Mouse (Mus musculus) midbrain, embryonic 14.5 days (tissue): ENCODE measurements around the gene Atcay. TPM values are rescaled to one million over a fixed set of nuclear protein-coding genes. Genes with fewer than 3 reads are reported as not detected.

Experiments used
- ATAC-seq: fragments of 200-750 bp; cut with Nextera tagmentation; 2 replicates; pipeline ENCODE4 v1.8.0; 2017; ENCODE audit warnings: moderate number of reproducible peaks, moderate library complexity; ENCODE audit not compliant: low FRiP score, low TSS enrichment
- DNase-seq: peaks from one replicate; pipeline ENCODE4 v3.0.0-alpha.2; 2015
- H3K27ac ChIP-seq: fragments of 300-500 bp; sonication (generic); replicated peaks from 2 replicates; pipeline ENCODE4 v1.5.1; 2014; ENCODE audit warnings: mild to moderate bottlenecking, low read depth, low read length, moderate library complexity
- H3K27me3 ChIP-seq: fragments of 300-500 bp; sonication (generic); 2 replicates; pipeline ENCODE4 v1.6.1; 2014; ENCODE audit warnings: low read length, control low read depth, mixed read lengths; ENCODE audit not compliant: control insufficient read depth, insufficient read depth
- H3K36me3 ChIP-seq: fragments of 300-500 bp; sonication (generic); 2 replicates; pipeline ENCODE4 v1.6.1; 2014; ENCODE audit warnings: low read length, control low read depth; ENCODE audit not compliant: control insufficient read depth, insufficient read depth
- H3K4me1 ChIP-seq: fragments of 300-500 bp; sonication (generic); 2 replicates; pipeline ENCODE4 v1.6.1; 2014; ENCODE audit warnings: mild to moderate bottlenecking, antibody characterized with exemption, low read length, control low read depth; ENCODE audit not compliant: control insufficient read depth, insufficient read depth
- H3K4me2 ChIP-seq: fragments of 300-500 bp; sonication (generic); 2 replicates; pipeline ENCODE4 v1.6.1; 2014; ENCODE audit warnings: mild to moderate bottlenecking, low read length, moderate library complexity
- H3K4me3 ChIP-seq: fragments of 300-500 bp; sonication (generic); replicated peaks from 2 replicates; pipeline ENCODE4 v1.5.1; 2014; ENCODE audit warnings: low read depth, low read length
- H3K9ac ChIP-seq: fragments of 300-500 bp; sonication (generic); replicated peaks from 2 replicates; pipeline ENCODE4 v1.6.1; 2014; ENCODE audit warnings: mild to moderate bottlenecking, low read length, moderate library complexity
- H3K9me3 ChIP-seq: fragments of 300-500 bp; sonication (generic); 2 replicates; pipeline ENCODE4 v1.6.1; 2016; ENCODE audit warnings: low read length, control low read depth, mixed read lengths; ENCODE audit not compliant: control insufficient read depth
- WGBS: fragments of 180-500 bp; shearing (Covaris S2); extraction: QIAGEN DNeasy Blood & Tissue Kit; methylation state at CpG from one replicate; pipeline ENCODE4 v1.1.7; 2014; 5-methylcytosine and 5-hydroxymethylcytosine counted together
- polyA plus RNA-seq: library from polyadenylated mRNA; unstranded; fragments of >200 nt; fragmentation: Nextera tagmentation; extraction: Ambion mirVana; gene quantifications from 2 replicates; pipeline ENCODE4 v1.2.1, GENCODE M21; 2014

Atcay gene
- polyA plus RNA-seq, 1 experiment from 2014 or later: 82.4 TPM

DNA sequence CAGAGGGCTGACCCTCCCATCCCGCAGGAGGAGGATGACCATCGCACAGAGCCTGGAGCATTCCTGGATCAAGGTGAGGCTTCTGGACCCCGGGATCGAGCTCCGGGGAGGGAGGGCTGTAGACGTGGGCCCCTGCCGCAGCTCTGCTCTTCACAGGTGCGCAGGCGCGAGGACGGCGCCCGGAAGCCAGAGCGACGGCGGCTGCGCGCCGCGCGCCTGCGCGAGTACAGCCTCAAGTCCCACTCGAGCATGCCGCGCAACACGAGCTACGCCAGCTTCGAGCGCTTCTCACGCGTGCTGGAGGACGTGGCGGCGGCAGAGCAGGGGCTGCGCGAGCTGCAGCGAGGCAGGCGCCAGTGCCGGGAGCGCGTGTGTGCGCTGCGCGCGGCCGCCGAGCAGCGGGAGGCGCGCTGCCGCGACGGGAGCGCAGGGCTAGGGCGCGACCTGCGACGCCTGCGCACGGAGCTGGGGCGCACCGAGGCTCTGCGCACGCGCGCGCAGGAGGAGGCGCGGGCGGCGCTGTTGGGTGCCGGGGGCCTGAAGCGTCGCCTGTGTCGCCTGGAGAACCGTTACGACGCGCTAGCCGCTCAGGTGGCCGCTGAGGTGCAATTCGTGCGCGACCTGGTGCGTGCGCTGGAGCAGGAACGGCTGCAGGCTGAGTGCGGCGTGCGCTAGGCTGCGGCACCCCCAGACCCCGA is 38.2 kb downstream of the Atcay start:
- peaks cover 20% of the 10 kb centered on the region for H3K36me3 ChIP-seq
- peak overlapping the region; percentile 63 for H3K4me3 ChIP-seq
- peak; percentile 90 for ATAC-seq
- H3K9me3 ChIP-seq: no peaks in the 10 kb centered on the region
- H3K27ac ChIP-seq: peak overlapping the region; percentile 97
- peak; percentile 95 for DNase-seq
- peak overlapping the region; percentile 97 for H3K4me2 ChIP-seq
- peaks cover 9% of the 10 kb centered on the region; the same call in 1 of the 2 replicates for H3K4me1 ChIP-seq
- WGBS: under 1% methylated on average over 93 of the region's 93 CpGs
- peaks cover 19% of the 10 kb centered on the region; the same call in 1 of the 2 replicates for H3K27me3 ChIP-seq
- peak overlapping the region; percentile 73 for H3K9ac ChIP-seq

DNA sequence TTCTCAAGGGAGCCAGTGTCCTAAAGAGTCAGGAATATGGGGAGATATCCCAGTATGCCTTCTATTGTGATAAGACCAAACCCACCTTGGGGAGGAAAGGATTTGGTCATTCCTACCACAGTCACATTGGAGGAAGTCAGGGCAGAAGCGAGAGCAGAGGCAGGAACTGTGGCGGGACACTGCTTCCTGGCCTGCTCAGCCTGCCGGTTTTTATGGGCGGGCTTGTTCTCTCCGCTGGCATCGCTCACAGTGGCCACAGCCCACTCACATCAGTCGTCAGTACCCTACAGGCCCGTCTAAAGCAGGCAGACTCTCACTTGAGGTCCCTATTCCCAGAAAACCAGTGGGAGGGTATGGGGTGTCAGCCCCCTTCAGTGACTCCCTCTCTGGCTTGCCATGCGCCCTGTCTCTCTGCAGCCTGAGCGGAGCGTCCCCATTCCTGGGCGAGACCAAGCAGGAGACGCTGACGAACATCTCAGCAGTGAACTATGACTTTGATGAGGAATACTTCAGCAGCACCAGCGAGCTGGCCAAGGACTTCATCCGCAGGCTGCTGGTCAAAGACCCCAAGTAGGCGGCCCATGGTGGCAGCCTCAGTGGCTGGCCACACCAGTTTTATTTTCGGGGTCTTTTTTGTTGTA is 39.2 kb downstream of the Atcay start:
- peak overlapping the region; percentile 63; the same call in 1 of the 2 replicates for H3K4me3 ChIP-seq
- ATAC-seq (no peak), DNase-seq (no peak)
- H3K36me3 ChIP-seq: peaks cover 30% of the 10 kb centered on the region
- H3K9ac ChIP-seq: no peak overlapping the region
- H3K4me2 ChIP-seq: peak overlapping the region; percentile 97
- peaks cover 9% of the 10 kb centered on the region; the same call in 1 of the 2 replicates for H3K4me1 ChIP-seq
- 91% methylated on average over 18 of the region's 18 CpGs for WGBS
- H3K9me3 ChIP-seq: no peaks in the 10 kb centered on the region
- H3K27ac ChIP-seq: 0 out of 2 replicates have a peak overlapping the region, but pooled peaks have one; percentile 97
- H3K27me3 ChIP-seq: peaks cover 15% of the 10 kb centered on the region; the same call in 1 of the 2 replicates

DNA sequence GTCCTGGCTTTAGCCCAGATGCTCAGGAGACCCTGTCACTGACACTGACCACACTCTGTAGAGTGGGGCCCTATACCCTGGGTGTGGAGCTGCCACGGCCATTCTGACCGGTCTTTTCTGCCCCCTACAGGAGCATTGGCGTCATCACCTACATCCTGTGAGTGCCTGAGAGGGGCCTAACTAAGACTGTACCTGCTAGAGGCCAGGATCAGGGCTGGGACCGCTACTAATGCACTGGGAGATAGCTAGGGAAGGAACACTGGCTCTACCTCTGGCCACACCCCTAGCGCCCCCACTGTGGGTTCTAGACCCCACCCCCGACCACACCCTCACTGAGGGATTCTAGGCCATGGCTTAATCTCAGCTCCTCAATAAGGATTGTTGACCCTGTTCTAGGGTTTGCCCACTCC is 39.7 kb downstream of the Atcay start:
- H3K4me2 ChIP-seq: no peak overlapping the region
- no peak overlapping the region for H3K4me3 ChIP-seq
- H3K9me3 ChIP-seq: no peaks in the 10 kb centered on the region
- peaks cover 9% of the 10 kb centered on the region; the same call in 1 of the 2 replicates for H3K4me1 ChIP-seq
- no peak overlapping the region for H3K9ac ChIP-seq
- DNase-seq: no peak
- peaks cover 11% of the 10 kb centered on the region; the same call in 1 of the 2 replicates for H3K27me3 ChIP-seq
- WGBS: 74% methylated on average over 6 of the region's 6 CpGs
- no peak for ATAC-seq
- H3K36me3 ChIP-seq: peaks cover 32% of the 10 kb centered on the region
- no peak overlapping the region for H3K27ac ChIP-seq

DNA sequence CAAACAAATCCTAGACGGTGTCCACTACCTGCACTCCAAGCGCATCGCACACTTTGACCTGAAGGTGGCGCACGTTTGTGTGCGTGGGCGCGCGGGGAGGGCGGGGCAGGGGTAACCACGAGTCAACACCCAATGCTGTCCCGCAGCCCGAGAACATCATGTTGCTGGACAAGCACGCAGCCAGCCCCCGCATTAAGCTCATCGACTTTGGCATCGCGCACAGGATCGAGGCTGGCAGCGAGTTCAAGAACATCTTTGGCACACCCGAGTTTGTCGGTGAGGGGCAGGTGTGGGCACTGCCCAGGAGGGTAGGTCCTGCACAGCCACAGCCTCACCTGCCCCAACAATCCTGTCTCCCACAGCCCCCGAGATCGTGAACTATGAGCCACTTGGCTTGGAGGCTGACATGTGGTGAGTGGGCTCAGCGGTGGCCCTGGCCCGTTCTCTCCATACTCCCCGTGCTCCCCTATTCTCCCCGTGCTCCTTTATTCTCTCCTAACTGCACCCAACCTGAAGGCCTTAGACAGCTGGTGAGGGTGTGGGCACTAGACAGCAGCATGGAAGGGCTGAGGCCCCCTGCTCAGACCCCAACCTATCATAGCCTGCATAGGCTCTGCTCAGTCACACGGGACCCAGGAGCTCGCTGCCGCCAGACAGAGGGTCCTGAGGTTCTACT is 40.3 kb downstream of the Atcay start:
- Histone ChIP-seq H3K27me3 (peaks cover 7% of the 10 kb centered on the region; the same call in 1 of the 2 replicates), H3K4me2 (no peak overlapping the region), H3K4me3 (no peak overlapping the region), H3K36me3 (peaks cover 37% of the 10 kb centered on the region), H3K4me1 (peaks cover 9% of the 10 kb centered on the region; the same call in 1 of the 2 replicates), H3K27ac (no peak overlapping the region), H3K9me3 (no peaks in the 10 kb centered on the region), H3K9ac (no peak overlapping the region)
- 70% methylated on average over 31 of the region's 31 CpGs for WGBS
- no peak for ATAC-seq
- no peak for DNase-seq

DNA sequence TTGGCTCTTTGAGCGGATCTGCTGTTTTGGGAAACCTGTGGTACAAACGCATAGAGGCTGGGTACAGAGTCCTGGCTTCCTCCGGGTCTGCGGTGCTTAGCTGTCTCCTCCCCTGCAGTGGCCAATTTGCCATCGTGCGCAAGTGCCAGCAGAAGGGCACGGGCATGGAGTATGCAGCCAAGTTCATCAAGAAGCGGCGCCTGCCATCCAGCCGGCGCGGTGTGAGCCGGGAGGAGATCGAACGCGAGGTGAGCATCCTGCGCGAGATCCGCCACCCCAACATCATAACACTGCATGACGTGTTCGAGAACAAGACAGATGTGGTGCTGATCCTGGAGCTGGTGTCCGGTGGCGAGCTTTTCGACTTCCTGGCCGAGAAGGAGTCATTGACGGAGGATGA is 40.8 kb downstream of the Atcay start:
- H3K4me2 ChIP-seq: no peak overlapping the region
- no peak overlapping the region for H3K4me3 ChIP-seq
- H3K27ac ChIP-seq: no peak overlapping the region
- H3K36me3 ChIP-seq: peaks cover 42% of the 10 kb centered on the region
- 81% methylated on average over 26 of the region's 26 CpGs for WGBS
- no peaks in the 10 kb centered on the region for H3K9me3 ChIP-seq
- ATAC-seq (no peak), DNase-seq (no peak)
- H3K4me1 ChIP-seq: peaks cover 9% of the 10 kb centered on the region; the same call in 1 of the 2 replicates
- peaks cover 1% of the 10 kb centered on the region; the same call in 1 of the 2 replicates for H3K27me3 ChIP-seq
- H3K9ac ChIP-seq: no peak overlapping the region

DNA sequence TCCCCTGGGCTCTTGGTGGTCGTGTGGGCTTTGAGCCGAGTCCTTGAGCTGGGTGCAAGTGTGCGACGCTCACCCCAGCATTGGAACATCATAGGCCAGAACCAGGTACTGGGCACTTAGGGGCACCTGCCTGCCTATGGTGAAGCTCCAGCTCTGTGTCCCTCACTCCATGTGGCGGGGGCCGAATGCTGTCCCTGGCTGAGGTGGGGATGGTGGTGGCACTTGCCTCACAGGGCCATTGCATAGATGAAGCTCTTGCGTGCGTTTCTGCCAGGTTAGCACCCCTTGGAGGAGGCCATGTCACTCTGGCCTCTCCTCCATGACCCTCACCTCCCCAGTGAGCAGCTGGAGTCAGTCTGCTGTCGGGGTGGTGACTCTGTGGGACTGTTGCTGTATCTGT is 43.5 kb downstream of the Atcay start:
- 96% methylated on average over 9 of the region's 9 CpGs for WGBS
- H3K9ac ChIP-seq: no peak overlapping the region
- peaks cover 55% of the 10 kb centered on the region for H3K36me3 ChIP-seq
- no peak overlapping the region for H3K4me2 ChIP-seq
- DNase-seq (no peak), ATAC-seq (no peak)
- H3K9me3 ChIP-seq: no peaks in the 10 kb centered on the region
- H3K4me3 ChIP-seq: no peak overlapping the region
- peaks cover 15% of the 10 kb centered on the region for H3K4me1 ChIP-seq
- no peaks in the 10 kb centered on the region for H3K27me3 ChIP-seq
- no peak overlapping the region for H3K27ac ChIP-seq

DNA sequence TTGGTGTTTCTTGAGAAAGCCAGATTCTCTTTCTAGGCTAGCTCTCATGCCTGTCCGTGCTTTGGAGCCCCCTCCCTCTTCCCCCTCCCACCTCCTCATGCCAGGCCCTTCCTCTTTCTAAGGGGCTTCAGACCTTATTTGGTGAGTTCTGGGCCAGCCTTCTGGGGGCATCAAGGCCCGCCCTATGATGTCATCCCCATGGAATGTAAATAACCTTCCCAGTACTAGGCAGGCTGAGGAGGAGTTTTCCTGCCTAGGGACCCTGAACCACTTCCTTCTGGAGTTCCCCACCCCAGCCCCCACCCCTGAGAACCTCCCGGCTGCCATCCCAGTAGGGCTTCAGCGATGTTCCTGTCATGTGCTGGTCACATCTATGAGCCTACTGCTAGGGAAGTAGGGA is 45.9 kb downstream of the Atcay start:
- Histone ChIP-seq H3K4me3 (no peak overlapping the region), H3K27ac (no peak overlapping the region), H3K4me2 (0 out of 2 replicates have a peak overlapping the region, but pooled peaks have one; percentile 4), H3K4me1 (peaks cover 11% of the 10 kb centered on the region), H3K9ac (no peak overlapping the region), H3K36me3 (peaks cover 66% of the 10 kb centered on the region), H3K9me3 (no peaks in the 10 kb centered on the region), H3K27me3 (no peaks in the 10 kb centered on the region)
- DNase-seq: no peak
- 75% methylated on average over 4 of the region's 4 CpGs for WGBS
- ATAC-seq: no peak

DNA sequence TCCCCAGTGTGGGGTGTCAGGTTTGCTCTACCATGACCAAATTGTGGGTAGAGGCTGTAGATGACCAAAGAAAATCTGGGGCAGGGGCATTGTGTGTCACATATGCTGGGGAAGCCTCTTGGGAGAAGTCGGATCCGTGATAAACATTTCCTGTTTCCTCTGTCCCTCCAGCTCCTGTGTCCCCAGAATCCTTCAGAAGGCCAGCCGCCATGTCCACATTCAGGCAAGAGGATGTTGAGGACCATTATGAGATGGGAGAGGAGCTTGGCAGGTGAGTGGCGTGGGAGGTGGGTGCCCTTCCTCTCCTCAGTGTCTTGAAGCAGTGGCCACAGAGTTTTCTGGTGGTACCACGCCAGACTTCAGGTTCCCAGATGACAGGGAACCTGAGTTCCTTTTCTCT is 46.8 kb downstream of the Atcay start, which contains the start of gene 4930442H23Rik:
Gene 4930442H23Rik (minus strand): TSS at position 45 of the 400 bp plus-strand sequence.
- Histone ChIP-seq H3K4me3 (peak within 1 kb of the TSS; percentile 63), H3K27me3 (no peaks in the 10 kb centered on the region), H3K4me2 (peak within 1 kb of the TSS; percentile 64), H3K4me1 (peaks cover 11% of the 10 kb centered on the region), H3K36me3 (peaks cover 73% of the 10 kb centered on the region), H3K9me3 (no peaks in the 10 kb centered on the region), H3K9ac (peak within 1 kb of the TSS; percentile 69), H3K27ac (peak within 1 kb of the TSS; percentile 87)
- no peak for DNase-seq
- ATAC-seq: no peak
- 85% methylated on average over 5 of the region's 5 CpGs for WGBS
